8 mouse cellular contexts compared by ENCODE assay signal in the genomic region with DNA sequence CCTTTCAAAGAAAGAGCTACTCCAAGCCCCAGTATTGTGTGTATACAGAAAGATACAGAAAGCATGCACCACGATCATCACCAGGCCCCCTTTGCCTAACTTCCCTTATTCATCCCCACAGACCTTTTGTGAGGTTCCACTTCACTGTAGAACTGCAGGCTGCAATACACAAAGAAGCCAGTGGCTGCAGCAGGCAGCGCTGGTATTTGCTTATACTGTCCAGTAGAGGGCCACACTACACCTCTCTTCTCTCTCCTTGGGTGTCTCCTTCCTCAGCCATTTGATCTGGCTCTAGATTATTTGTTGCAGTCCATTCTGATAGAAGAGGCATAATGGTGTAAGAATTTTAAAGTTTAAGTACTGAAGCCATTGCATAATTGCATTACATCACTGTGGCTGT. TPM values are rescaled to one million over a fixed set of nuclear protein-coding genes. Genes with fewer than 3 reads are reported as not detected.
A peak's percentile ranks its signal among the peaks of the same experiment; 100 is the strongest.
DNase-seq lines count a peak whose midpoint lies in the region; ATAC-seq and TF ChIP-seq lines count a peak whose summit lies in the region.

No protein-coding gene starts in this region.

- WGBS in kidney, adult 2 months = 2% methylated on average over 2 of the region's 2 CpGs
- WGBS in limb, embryonic 10.5 days = 8% methylated on average over 2 of the region's 2 CpGs
- WGBS in midbrain, embryonic 15.5 days = 1% methylated on average over 2 of the region's 2 CpGs

- no peaks in the 10 kb centered on the region for H3K27me3 ChIP-seq in kidney, adult 2 months (replicated peaks; ENCODE audit: control insufficient read depth, insufficient read depth, low read length)
- H3K27me3 ChIP-seq in limb, embryonic 10.5 days (ENCODE audit: low read depth, poor library complexity, severe bottlenecking) = no peaks in the 10 kb centered on the region
- H3K27me3 ChIP-seq in midbrain, embryonic 15.5 days (replicated peaks) = no peaks in the 10 kb centered on the region
- no peaks in the 10 kb centered on the region for H3K27me3 ChIP-seq in splenic B cell, adult 2 months (ENCODE audit: control insufficient read depth, insufficient read depth, low read length, poor library complexity, severe bottlenecking)

- intact Hi-C loops in heart, postnatal 25 days (cut with DNase I) = no loop called here

- no peaks in the 10 kb centered on the region for H3K9me3 ChIP-seq in limb, embryonic 10.5 days (replicated peaks)
- no peaks in the 10 kb centered on the region for H3K9me3 ChIP-seq in midbrain, embryonic 15.5 days

- no peak for TF ChIP-seq POLR2A in kidney, adult 2 months (IDR thresholded peaks at IDR 0.05; ENCODE audit: low read depth, low read length)

- no peak overlapping the region for H3K4me3 ChIP-seq in kidney, adult 2 months (ENCODE audit: insufficient read depth, low read depth, low read length)
- no peak overlapping the region for H3K4me3 ChIP-seq in limb, embryonic 10.5 days
- H3K4me3 ChIP-seq in midbrain, embryonic 15.5 days = no peak overlapping the region

- no peak overlapping the region for H3K9ac ChIP-seq in midbrain, embryonic 15.5 days

- peak overlapping the region; percentile 20; the same call in 1 of the 2 replicates for H3K27ac ChIP-seq in kidney, adult 2 months (ENCODE audit: insufficient read depth, low read depth, low read length)
- H3K27ac ChIP-seq in limb, embryonic 10.5 days = peak overlapping the region; percentile 54; the same call in 1 of the 2 replicates
- peak overlapping the region; percentile 68 for H3K27ac ChIP-seq in midbrain, embryonic 15.5 days

- H3K36me3 ChIP-seq in kidney, adult 2 months (ENCODE audit: control insufficient read depth, insufficient read depth, low read length) = no peaks in the 10 kb centered on the region
- H3K36me3 ChIP-seq in limb, embryonic 10.5 days = no peaks in the 10 kb centered on the region
- H3K36me3 ChIP-seq in midbrain, embryonic 15.5 days (replicated peaks) = no peaks in the 10 kb centered on the region
- H3K36me3 ChIP-seq in splenic B cell, adult 2 months (ENCODE audit: control insufficient read depth, insufficient read depth, low read length, poor library complexity, severe bottlenecking) = no peaks in the 10 kb centered on the region

- DNase-seq in heart, adult 8-10 months (ENCODE audit: low spot score) = peak; percentile 32
- no peak for DNase-seq in heart, postnatal 25 days (ENCODE audit: low spot score)
- peak; percentile 54 for DNase-seq in cerebellum, adult 8-10 months
- peak; percentile 67 to 84 for DNase-seq in frontal cortex, adult 2 months (ENCODE audit: extremely low spot score in 1 of 2, low spot score in 1 of 2)
- peak; percentile 83 for DNase-seq in kidney, adult 2 months
- peak; percentile 62 for DNase-seq in limb, embryonic 10.5 days (ENCODE audit: low spot score)
- peak; percentile 71 for DNase-seq in splenic B cell, adult 2 months (ENCODE audit: low read depth, low spot score)

- TF ChIP-seq CTCF in kidney, adult 2 months (conservative IDR thresholded peaks at IDR 0.05; ENCODE audit: insufficient read depth, insufficient read length, low read depth, low read length) = peak; percentile 98

- ATAC-seq in midbrain, embryonic 15.5 days (replicated peaks) = peak; percentile 60

- H3K4me1 ChIP-seq in kidney, adult 2 months (ENCODE audit: control insufficient read depth, insufficient read depth, low read length) = peaks cover 9% of the 10 kb centered on the region; the same call in 1 of the 2 replicates
- peaks cover 57% of the 10 kb centered on the region for H3K4me1 ChIP-seq in limb, embryonic 10.5 days
- peaks cover 30% of the 10 kb centered on the region for H3K4me1 ChIP-seq in midbrain, embryonic 15.5 days

- no peak overlapping the region for H3K4me2 ChIP-seq in midbrain, embryonic 15.5 days

RNA-seq across cellular contexts. Expression of gene Ttc30a1, which starts 3.4 kb away (rescaled TPM):
- total RNA-seq in heart, adult 8-10 months (2022) = 1 to 10 TPM; 3.2 to 4.4 (median 4.2) TPM
- 1 to 10 TPM; 3.0 to 3.2 TPM for total RNA-seq in heart, postnatal 25 days (2021)
- polyA plus RNA-seq in frontal cortex, adult 2 months (2012; rRNA removed) = 3.2 and 3.6 TPM in 2 replicates
- 2.8 and 3.7 TPM in 2 replicates for polyA plus RNA-seq in kidney, adult 2 months (2012; rRNA removed)
- polyA plus RNA-seq in limb, embryonic 10.5 days (2016; fragmentation: Nextera tagmentation; extraction: Ambion mirVana) = 10.1 and 10.2 TPM in 2 replicates
- polyA plus RNA-seq in midbrain, embryonic 15.5 days (2015; fragmentation: Nextera tagmentation; extraction: Ambion mirVana) = 8.3 and 9.2 TPM in 2 replicates

RNA-seq across cellular contexts. Expression of gene Ttc30a2, which starts 7.2 kb away (rescaled TPM):
- total RNA-seq in heart, adult 8-10 months (2022) = 1 to 10 TPM; 2.1 to 3.5 (median 2.5) TPM
- 1 to 10 TPM; 1.7 to 1.9 TPM for total RNA-seq in heart, postnatal 25 days (2021)
- 0.21 and 0.36 TPM in 2 replicates for polyA plus RNA-seq in frontal cortex, adult 2 months (2012; rRNA removed)
- 0.20 and 0.38 TPM in 2 replicates for polyA plus RNA-seq in kidney, adult 2 months (2012; rRNA removed)
- polyA plus RNA-seq in limb, embryonic 10.5 days (2016; fragmentation: Nextera tagmentation; extraction: Ambion mirVana) = 0.11 and 0.85 TPM in 2 replicates
- polyA plus RNA-seq in midbrain, embryonic 15.5 days (2015; fragmentation: Nextera tagmentation; extraction: Ambion mirVana) = 0.68 and 0.75 TPM in 2 replicates

RNA-seq across cellular contexts. Expression of gene Ttc30b, which starts 46.7 kb away (rescaled TPM):
- 10 to 100 TPM; 14.6 to 20.9 (median 16.8) TPM for total RNA-seq in heart, adult 8-10 months (2022)
- 10 to 100 TPM; 14.7 to 15.4 TPM for total RNA-seq in heart, postnatal 25 days (2021)
- polyA plus RNA-seq in frontal cortex, adult 2 months (2012; rRNA removed) = 11.0 and 12.0 TPM in 2 replicates
- polyA plus RNA-seq in kidney, adult 2 months (2012; rRNA removed) = 9.4 and 11.8 TPM in 2 replicates
- polyA plus RNA-seq in limb, embryonic 10.5 days (2016; fragmentation: Nextera tagmentation; extraction: Ambion mirVana) = 4.1 and 6.0 TPM in 2 replicates
- 20.2 and 21.2 TPM in 2 replicates for polyA plus RNA-seq in midbrain, embryonic 15.5 days (2015; fragmentation: Nextera tagmentation; extraction: Ambion mirVana)
